Mouse (Mus musculus): ENCODE data around the gene Sipa1l1. TPM values are rescaled to one million over a fixed set of nuclear protein-coding genes. Genes with fewer than 3 reads are reported as not detected.
"Not testable (repeated sequence)": the region's sequence is repeated elsewhere in the genome, so short reads cannot be mapped to it uniquely, and the experiment has no call there.

Gene Sipa1l1
- total RNA-seq, 2 experiments from 2014 or later = 26.6 to 43.1 TPM

GRCm38 (mm10) chr12:82457609-82458008 is 288.5 kb downstream of the Sipa1l1 start:
- ATAC-seq (replicated peaks; ENCODE audit: poor library complexity, severe bottlenecking) = no peak

GRCm38 (mm10) chr12:82458017-82458416 is 288.9 kb downstream of the Sipa1l1 start:
- no peak for ATAC-seq (replicated peaks; ENCODE audit: poor library complexity, severe bottlenecking)

- no peak for ATAC-seq (replicated peaks; ENCODE audit: poor library complexity, severe bottlenecking)
These were observed 298.1 kb downstream of the Sipa1l1 start for GRCm38 (mm10) chr12:82467234-82467633.

DNA sequence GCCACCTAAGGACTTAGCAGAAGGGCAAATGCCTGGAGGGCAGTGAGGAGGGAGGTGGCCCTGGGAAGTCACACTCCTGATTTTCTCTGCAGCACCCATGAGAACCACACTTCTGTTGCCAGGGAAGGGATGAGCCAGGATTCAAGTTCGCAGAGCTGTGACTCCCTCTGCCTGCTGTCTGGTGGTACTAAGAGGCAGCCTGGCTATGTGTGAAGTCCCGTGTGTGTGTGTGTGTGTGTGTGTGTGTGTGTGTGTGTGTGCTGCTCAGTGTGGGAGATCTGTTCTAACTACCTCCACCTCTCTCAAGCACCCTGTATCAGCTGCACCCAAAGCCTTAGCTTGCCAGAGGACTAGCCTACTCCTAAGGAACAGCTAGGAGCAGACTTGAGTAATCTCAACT is 298.5 kb downstream of the Sipa1l1 start:
- ATAC-seq (replicated peaks; ENCODE audit: poor library complexity, severe bottlenecking) = no peak

GRCm38 (mm10) chr12:82468416-82468815 is 299.3 kb downstream of the Sipa1l1 start:
- ATAC-seq (replicated peaks; ENCODE audit: poor library complexity, severe bottlenecking) = no peak

DNA sequence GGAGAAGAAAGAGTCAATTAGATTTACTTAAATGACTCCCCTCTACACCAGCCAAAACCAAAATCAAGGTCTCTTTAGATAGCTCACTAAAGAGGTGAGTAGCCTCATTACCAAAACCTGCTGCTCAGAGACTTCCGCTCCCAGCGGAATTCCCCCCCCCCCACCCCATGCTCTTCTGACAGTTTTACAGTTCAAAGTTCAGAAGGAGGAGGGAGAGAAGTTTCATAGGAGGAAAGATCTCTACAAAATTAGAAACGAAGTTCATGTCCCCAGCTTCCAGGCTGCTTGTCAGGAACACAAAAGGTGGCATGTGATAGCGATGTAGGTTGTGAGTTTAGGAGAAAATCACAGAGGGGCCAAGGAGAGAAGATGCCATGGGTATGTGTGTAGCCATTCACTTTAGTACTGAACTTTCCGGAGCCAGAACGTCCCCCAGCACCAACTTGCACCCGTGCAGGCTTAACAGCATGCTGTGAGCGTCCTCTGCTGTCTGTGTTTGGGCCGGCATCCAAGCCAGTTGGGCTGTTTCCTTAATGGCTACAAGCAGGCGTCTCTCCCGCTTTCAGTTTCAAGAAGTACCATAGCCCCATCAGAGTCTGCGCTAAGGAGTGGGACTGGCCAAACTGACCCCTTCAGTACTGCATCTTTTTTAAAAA is 300.7 kb downstream of the Sipa1l1 start:
- ATAC-seq (replicated peaks; ENCODE audit: poor library complexity, severe bottlenecking) = peak; percentile 89

DNA sequence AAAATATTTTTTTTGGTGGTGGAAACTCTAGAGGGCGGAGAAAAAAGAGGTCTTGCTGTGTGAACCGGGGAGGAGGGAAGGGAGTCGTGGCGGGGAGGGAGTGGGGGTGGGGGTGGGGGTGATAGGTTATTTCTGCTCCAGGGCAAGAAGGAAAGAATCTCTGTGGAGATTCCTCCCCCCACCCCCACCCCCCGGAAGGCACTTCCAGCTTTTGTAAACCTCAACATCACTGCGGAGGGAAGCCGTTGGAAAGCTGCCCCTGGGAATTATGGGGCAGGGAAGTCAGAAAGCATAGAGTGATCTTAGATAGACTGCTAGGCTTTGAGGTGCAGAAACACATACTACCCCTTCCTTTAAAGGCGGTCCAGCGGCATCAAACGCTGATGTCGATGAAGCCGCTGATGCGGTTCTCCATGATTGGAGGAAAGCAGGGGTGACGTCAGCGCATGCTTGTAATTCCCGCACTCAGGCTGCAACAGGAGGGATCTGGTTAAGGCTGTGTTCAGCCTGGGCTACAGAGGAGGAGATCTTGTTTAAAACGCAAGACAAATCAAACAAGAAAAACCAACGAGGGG is 301.3 kb downstream of the Sipa1l1 start:
- peak; percentile 65 for ATAC-seq (replicated peaks; ENCODE audit: poor library complexity, severe bottlenecking)

GRCm38 (mm10) chr12:82472796-82473195 is 303.7 kb downstream of the Sipa1l1 start:
- peak; percentile 47 for ATAC-seq (replicated peaks; ENCODE audit: poor library complexity, severe bottlenecking)

- ATAC-seq (replicated peaks; ENCODE audit: poor library complexity, severe bottlenecking) = no peak
These were observed 304.1 kb downstream of the Sipa1l1 start for GRCm38 (mm10) chr12:82473238-82473637.

GRCm38 (mm10) chr12:82474409-82474808 is 305.3 kb downstream of the Sipa1l1 start:
- ATAC-seq (replicated peaks; ENCODE audit: poor library complexity, severe bottlenecking) = no peak

- ATAC-seq (replicated peaks; ENCODE audit: poor library complexity, severe bottlenecking) = no peak
These were observed 306.9 kb downstream of the Sipa1l1 start for GRCm38 (mm10) chr12:82476028-82476427.

GRCm38 (mm10) chr12:82476580-82476979 is 307.5 kb downstream of the Sipa1l1 start:
- ATAC-seq (replicated peaks; ENCODE audit: poor library complexity, severe bottlenecking) = no peak

DNA sequence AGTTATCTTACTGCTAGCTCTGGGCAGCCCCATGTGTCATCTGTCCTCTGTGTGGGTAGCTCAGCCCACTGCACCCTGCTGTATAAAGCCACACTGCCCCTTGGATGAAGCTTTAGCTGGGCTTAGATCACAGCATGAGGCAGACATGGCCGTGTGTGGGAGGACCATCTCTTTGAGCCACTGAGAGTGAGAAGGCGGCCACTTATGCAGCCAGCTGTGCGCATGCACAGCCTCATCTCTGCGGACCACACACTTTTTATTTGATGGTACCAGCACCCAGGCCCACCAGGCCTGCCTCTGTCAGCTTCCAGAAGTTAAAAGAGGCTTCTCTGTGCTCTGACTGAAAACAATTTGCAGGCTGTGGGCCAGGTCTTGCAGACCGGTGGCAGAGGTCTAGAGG is 308.7 kb downstream of the Sipa1l1 start:
- ATAC-seq (replicated peaks; ENCODE audit: poor library complexity, severe bottlenecking) = no peak

DNA sequence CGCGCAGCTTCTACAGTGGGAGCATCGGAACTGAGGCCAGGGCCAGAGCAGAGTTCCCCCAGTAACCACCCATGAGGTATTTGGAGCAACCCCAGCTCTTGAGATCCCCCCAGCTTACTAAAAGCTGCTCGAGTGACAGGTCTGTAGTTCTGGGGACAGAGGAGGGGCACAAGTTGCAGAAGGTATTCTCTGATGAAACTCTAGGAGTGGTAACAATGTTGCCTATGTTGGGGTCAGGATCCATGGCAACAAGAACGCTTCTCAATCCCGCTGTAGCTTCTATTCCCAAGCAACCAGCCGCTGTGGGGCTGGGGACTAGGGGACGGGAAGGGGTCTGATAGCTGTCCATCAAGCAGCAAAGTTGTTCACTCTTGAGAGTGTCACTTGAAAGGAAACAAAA is 309.1 kb downstream of the Sipa1l1 start:
- no peak for ATAC-seq (replicated peaks; ENCODE audit: poor library complexity, severe bottlenecking)

DNA sequence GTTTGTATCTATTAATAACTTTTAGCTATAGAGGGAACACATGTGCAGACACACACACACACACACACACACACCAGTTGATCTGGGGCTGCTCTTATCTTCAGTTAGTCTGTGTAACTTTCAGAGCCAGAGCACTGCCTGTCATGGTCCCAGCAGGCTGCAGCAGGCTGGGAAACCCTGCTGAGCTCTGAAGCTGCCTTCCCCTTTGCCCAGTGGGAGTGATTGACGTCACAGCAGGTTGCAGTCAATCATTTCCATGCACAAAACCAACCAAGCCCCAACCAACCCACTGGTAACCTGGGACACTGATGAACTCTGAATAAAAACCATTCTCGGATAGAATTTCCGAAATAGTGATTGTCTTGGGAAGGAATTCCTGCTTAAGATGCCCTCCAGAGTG is 310.3 kb downstream of the Sipa1l1 start:
- no peak for ATAC-seq (replicated peaks; ENCODE audit: poor library complexity, severe bottlenecking)

GRCm38 (mm10) chr12:82480425-82480824 is 311.3 kb downstream of the Sipa1l1 start:
- ATAC-seq (replicated peaks; ENCODE audit: poor library complexity, severe bottlenecking) = not testable (repeated sequence)

DNA sequence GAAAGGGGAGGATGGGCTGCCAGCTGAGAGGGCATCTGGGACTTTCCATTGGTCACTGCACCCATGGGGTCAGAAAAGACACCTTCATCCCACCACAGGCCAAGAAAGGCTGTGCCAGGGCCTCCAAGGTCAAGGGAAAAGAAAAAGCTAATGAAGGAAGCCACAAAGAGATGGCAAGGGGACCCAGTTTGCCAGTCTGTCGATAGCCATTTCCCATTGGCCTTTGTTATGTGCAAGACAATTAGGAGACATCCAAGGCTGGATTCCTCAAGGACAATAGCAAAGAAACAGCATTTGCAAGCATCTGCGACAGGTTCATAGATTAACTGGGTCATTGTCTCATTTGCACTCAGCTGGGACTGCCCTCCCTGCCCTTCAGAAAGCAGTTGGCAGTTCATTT is 316.3 kb downstream of the Sipa1l1 start:
- ATAC-seq (replicated peaks; ENCODE audit: poor library complexity, severe bottlenecking) = no peak

- ATAC-seq (replicated peaks; ENCODE audit: poor library complexity, severe bottlenecking) = no peak
These were observed 317.9 kb downstream of the Sipa1l1 start for GRCm38 (mm10) chr12:82486829-82487560.

- peak; percentile 55 for ATAC-seq (replicated peaks; ENCODE audit: poor library complexity, severe bottlenecking)
These were observed 320.0 kb downstream of the Sipa1l1 start for GRCm38 (mm10) chr12:82489093-82489492.

DNA sequence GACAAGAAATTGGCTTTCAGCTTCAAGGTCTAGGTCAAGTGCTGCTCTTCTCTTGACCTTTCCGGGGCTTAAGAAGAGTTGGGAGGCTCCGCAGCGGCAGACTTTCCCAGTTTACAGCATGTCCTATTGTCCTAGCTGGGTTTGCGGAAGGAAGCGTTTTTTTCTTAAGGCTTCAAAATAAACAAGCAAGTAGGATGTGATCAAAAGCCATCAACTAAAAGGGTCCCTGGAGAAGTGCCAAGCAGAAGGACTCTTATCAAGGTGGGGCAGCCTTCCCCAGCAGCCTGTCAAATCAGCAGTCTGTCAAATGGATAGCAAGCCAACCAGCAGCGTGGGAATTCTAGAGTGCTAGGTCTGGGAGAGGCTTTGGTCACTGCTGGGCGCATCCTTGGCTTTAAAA is 320.5 kb downstream of the Sipa1l1 start:
- ATAC-seq (replicated peaks; ENCODE audit: poor library complexity, severe bottlenecking) = no peak

DNA sequence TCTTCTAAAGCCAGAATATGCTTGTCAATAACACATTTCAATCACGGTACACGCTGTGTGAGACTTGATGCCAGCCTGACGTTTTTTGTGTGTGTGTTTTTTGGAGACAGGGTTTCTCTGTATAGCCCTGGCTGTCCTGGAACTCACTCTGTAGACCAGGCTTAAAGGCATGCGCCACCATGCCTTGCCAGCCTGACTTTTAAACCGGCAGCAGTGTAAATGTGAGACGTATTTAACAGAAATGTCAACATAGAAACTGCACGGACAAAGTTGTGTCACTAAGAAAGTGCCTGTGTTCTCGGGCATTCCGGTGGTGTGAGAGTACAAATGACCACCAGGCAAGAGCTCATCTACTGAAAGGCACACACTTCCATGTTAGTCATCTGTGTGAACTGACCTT is 323.3 kb downstream of the Sipa1l1 start:
- ATAC-seq (replicated peaks; ENCODE audit: poor library complexity, severe bottlenecking) = no peak

DNA sequence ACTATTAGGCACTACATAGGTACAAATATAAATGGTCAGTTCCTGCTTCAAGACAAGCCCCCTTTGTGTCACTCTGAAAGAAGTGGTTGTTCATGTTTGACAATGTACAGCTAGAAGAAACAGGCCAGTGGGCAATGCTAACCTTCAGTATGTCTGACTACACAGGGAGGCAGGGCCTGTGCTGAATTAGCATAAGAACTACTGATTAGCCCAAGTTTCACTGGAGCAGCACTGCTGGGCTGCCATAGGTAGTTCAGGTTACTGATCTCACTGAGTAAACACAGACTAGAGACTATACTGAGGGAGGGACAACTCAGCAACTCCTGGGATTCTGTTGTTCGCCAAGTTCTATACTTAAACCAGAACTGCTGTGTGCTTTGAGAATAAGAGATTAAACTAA is 324.1 kb downstream of the Sipa1l1 start:
- ATAC-seq (replicated peaks; ENCODE audit: poor library complexity, severe bottlenecking) = not testable (repeated sequence)

Measured in granulocyte monocyte progenitor cell, adult 5-6 weeks (primary cell).